Mouse (Mus musculus) c-Kit-positive CD71-negative TER-119-negative erythroid progenitor cells, embryonic 14.5 days (primary cell): ENCODE data around the gene 4933402N03Rik.

Source experiments
- DNase-seq: peaks from one replicate; pipeline ENCODE4 v3.0.0-alpha.2; 2013; ENCODE audit warnings: low read depth

The 4933402N03Rik gene

DNA sequence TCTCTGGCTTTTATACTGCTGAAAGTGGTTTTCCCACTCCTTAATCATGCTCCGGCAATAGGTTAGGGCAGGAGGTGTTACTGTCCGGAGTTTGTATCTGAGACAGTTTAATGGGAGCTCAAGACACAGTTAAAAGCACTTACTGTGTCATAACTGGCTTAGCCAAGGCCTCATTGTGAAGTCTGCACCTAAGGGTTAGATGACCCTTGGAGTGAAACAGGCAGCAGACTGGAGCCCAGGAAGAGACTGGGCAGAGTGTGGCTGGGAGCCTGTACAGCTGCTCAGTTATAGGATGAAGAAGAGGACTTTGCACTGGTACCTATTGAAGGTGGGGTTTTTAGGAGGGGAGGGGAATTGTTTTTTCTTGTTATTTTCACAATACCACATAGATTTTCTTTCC is at the start of gene 4933402N03Rik:
4933402N03Rik (minus strand) TSS at position 101 of the 400 bp plus-strand sequence.
- no peak for DNase-seq

- no peak for DNase-seq
Measured at GRCm38 (mm10) chr7:131187996-131188395, 41.9 kb upstream of the 4933402N03Rik start.

- DNase-seq, result no peak
Measured at GRCm38 (mm10) chr7:131187047-131187446, 40.9 kb upstream of the 4933402N03Rik start.

DNA sequence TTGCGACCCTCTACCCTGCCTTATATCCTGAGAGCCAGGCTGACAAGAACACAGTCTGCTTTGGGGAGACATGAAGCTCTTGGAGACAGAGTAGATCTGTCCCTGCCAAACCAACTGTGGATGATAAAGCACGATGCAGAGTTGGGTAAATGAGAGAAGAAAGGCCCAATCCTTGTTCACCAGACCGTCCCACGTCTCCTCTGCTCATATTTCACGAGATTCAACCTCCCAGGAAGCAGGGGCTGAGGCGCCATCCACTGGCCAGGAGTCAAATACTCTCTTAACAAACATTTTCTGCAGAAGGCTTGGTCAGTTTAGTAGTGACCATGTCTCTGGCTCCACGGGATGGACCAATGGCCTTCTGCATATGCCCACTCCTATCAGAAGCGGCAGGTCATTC is 38.2 kb upstream of the 4933402N03Rik start:
- DNase-seq, result no peak

- peak; percentile 9 for DNase-seq
Measured at GRCm38 (mm10) chr7:131182685-131183084, 36.6 kb upstream of the 4933402N03Rik start.

- no peak for DNase-seq
Measured at GRCm38 (mm10) chr7:131174121-131174520, 28.0 kb upstream of the 4933402N03Rik start, which contains the start of gene 5430419D17Rik. Gene 5430419D17Rik (plus strand): TSS chr7:131174402.

DNA sequence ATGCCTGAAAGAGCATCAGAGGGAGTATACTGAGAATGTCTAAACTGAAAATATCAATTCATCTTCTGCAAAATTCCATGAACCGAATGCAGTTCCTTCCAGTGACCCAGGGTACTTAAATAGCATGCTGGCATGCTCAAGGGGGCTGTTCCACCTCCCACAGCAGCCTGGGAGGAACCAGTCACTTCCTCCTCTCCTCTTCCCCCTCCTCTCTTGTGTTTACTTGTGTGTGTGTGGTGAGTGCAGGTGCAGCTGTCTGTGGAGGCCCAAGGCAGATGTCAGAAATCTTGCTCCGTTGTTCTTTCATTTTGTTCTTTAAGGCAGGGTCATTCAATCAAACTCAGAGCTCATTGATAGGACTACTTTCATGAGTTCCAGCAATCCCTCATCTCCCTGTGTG is 23.0 kb upstream of the 4933402N03Rik start:
- DNase-seq, result no peak

GRCm38 (mm10) chr7:131167771-131168170 is 21.7 kb upstream of the 4933402N03Rik start:
- DNase-seq, result no peak

GRCm38 (mm10) chr7:131162251-131162650 is 16.1 kb upstream of the 4933402N03Rik start:
- DNase-seq, result no peak

- DNase-seq, result no peak
Measured at GRCm38 (mm10) chr7:131153044-131153443, 6.9 kb upstream of the 4933402N03Rik start.

DNA sequence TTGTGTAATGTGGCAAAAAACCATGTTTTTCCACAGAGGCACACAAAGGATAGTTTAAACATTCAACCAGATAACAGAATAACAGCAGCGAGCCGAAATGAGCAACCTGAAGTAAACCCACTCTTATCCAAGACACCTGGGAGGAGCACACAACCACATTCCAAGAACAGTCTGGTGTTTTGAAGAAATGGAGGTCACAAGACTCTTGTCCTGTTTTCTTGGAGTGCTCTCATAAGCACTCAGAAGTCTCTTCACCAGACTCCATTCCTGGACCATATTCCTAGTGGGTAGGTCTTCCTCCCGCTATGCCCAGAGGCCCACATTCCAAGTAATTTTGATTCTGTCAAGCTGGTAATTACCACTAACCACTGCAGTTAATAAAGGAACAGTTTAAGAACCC is 4.1 kb upstream of the 4933402N03Rik start:
- no peak for DNase-seq

GRCm38 (mm10) chr7:131133181-131133580 is 12.9 kb downstream of the 4933402N03Rik start:
- no peak for DNase-seq

DNA sequence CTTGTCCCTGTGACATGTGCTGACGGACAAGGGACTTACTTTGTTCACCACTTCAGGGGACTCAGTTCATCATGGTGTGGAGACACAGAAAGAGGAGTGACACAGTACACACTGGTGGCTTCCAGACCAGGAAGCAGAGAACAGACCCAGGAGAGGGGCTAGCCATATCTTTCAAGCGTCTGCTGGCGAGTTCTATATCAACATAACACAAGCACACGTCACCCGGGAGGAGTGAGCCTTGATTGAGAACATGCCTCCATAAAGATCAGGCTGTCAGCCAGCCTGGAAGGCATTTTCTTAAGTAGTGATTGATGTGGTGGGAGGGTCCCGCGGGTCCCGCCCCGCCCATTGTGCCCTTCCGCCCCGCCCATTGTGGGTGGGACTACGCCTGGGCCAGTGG is 16.1 kb downstream of the 4933402N03Rik start:
- no peak for DNase-seq

GRCm38 (mm10) chr7:131122210-131122807 is 23.8 kb downstream of the 4933402N03Rik start:
- DNase-seq, result no peak

GRCm38 (mm10) chr7:131114434-131114833 is 31.7 kb downstream of the 4933402N03Rik start:
- DNase-seq, result no peak

DNA sequence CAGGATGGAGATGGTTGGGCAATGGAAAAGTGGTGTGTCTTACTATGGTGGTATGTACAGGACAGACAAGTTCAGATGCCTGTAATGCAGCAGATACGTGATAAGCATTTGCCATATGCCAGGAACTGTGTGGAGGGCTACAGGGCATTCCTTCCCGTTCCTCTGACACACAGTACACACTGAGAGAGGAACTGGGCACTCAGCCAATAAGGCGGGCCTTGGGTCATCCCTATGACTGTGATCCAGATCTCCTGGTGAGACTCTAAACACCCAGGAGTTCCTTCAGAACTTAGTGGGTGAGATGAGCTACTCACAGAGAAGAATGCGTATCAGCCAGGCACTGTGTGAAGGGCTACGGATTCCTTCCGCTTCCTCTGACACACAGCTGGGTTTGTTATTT is 32.4 kb downstream of the 4933402N03Rik start:
- no peak for DNase-seq

DNA sequence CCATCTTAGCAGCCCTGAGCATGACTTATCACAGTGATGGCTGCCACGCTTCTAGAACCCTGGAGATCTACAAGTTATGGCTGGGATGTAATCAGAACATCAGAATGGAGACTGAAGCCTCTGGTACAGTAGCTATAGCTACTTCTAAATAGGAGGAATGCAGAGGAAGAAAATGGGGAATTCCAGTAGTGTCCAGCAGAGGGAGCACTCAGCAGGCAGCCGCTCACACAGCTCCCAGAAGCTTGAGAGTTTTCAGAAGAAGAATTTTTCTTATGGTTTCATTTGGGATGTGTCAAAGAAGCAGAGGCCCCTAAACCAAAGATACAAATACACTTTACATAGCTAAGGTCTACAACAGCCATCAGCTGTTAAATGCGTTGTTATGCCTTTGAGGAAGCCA is 33.6 kb downstream of the 4933402N03Rik start:
- peak; percentile 13 for DNase-seq
